Mouse (Mus musculus): ENCODE measurements around the gene Arl4c.

Gene Arl4c

GRCm38 (mm10) chr1:88623541-88624115, 78.4 kb downstream of the Arl4c start:
- no peak for DNase-seq (ENCODE audit: low read depth)
